Mouse (Mus musculus) C2C12 (cell line): ENCODE results near the gene Cenpb. TPM values are rescaled to one million over a fixed set of nuclear protein-coding genes. Genes with fewer than 3 reads are reported as not detected.

Experiments used
- H3K27me3 ChIP-seq: one replicate; pipeline ENCODE4 v1.6.1; 2011; ENCODE audit not compliant: control insufficient read depth, insufficient read depth, insufficient read length
- H3K36me3 ChIP-seq: one replicate; pipeline ENCODE4 v1.6.1; 2011; ENCODE audit not compliant: control insufficient read depth, insufficient read depth
- H3K4me3 ChIP-seq: one replicate; pipeline ENCODE4 v1.5.1; 2011; ENCODE audit warnings: mild to moderate bottlenecking, control low read depth; ENCODE audit not compliant: poor library complexity, insufficient read depth, severe bottlenecking
- H3K79me2 ChIP-seq: one replicate; pipeline ENCODE4 v1.6.1; 2011; ENCODE audit not compliant: control insufficient read depth, insufficient read depth
- H3K79me3 ChIP-seq: one replicate; pipeline ENCODE4 v1.6.1; 2011; ENCODE audit warnings: low read depth, control low read depth
- H3ac ChIP-seq: one replicate; pipeline ENCODE3; 2011; ENCODE audit warnings: low read depth; ENCODE audit not compliant: control insufficient read depth, insufficient read length
- CEBPB ChIP-seq: IDR thresholded peaks from one replicate; pipeline ENCODE4 v1.6.1; 2011; ENCODE audit warnings: low read depth, mild to moderate bottlenecking, control low read depth, moderate library complexity
- CTCF ChIP-seq: IDR thresholded peaks from one replicate; pipeline ENCODE4 v1.5.1; 2011; ENCODE audit not compliant: control insufficient read depth, insufficient read depth, insufficient read length
- FOSL1 ChIP-seq: IDR thresholded peaks from one replicate; pipeline ENCODE4 v1.8.0; 2011; ENCODE audit warnings: mild to moderate bottlenecking, low read length; ENCODE audit not compliant: poor library complexity, insufficient read depth, severe bottlenecking
- MAX ChIP-seq: IDR thresholded peaks from one replicate; pipeline ENCODE4 v1.6.1; 2011; ENCODE audit warnings: mild to moderate bottlenecking, control low read depth
- MYOD1 ChIP-seq: IDR thresholded peaks from one replicate; pipeline ENCODE4 v1.6.1; 2011; ENCODE audit warnings: low read depth; ENCODE audit not compliant: control insufficient read depth, insufficient read length
- MYOG ChIP-seq: IDR thresholded peaks from one replicate; pipeline ENCODE4 v1.6.1; 2011; ENCODE audit not compliant: control insufficient read depth, insufficient read length; ENCODE audit errors: extremely low read depth
- USF1 ChIP-seq: IDR thresholded peaks from one replicate; pipeline ENCODE4 v1.6.1; 2011; ENCODE audit warnings: low read depth, mild to moderate bottlenecking, control low read depth, moderate library complexity
- polyA plus RNA-seq: library from polyadenylated mRNA; unstranded; fragments of >200 nt; fragmentation: generic; extraction: Trizol; gene quantifications from one replicate; pipeline ENCODE4 v1.2.1, GENCODE M21; 2012; ENCODE audit warnings: missing spikeins

Cenpb gene
- polyA plus RNA-seq, 1 experiment: 168 TPM

DNA sequence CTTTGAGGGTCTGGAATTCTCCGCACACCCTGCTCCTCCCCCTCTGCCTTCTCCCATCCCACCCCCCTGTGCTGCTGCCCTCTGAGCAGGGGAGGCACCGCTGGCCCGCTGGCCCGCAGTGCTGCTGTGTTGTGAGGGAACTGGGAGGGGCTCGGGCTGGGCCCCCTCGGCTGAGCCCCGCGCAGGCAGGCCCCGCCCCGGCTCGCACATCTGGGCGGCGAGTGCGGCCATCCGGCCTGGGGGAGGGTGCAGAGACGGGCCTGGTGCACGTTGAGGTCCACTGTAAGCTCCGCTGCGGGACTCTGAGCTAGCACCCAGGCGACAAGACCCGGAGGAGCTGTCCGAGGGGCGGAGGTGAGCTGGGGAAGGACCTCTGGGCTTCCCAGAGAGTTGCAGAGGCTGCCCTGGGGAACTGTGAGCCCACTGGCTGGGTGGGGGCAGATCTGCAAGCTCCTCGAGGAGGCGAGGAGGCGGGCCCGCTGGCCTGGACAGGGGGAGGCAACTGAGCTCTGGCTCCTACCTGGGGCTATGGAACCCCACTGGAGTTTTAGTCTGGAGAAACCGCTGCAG is 52.6 kb downstream of the Cenpb start, which contains the start of gene Hspa12b:
Gene Hspa12b (plus strand): TSS at position 120 of the 570 bp plus-strand sequence.
- Histone ChIP-seq H3K79me2 (no peaks in the 10 kb centered on the region), H3ac (no peak within 1 kb of the TSS), H3K79me3 (no peaks in the 10 kb centered on the region), H3K36me3 (no peaks in the 10 kb centered on the region), H3K4me3 (peak within 1 kb of the TSS; percentile 21), H3K27me3 (no peaks in the 10 kb centered on the region)
- TF ChIP-seq MYOG (no peak), CTCF (no peak), MAX (no peak), FOSL1 (no peak), CEBPB (no peak), USF1 (no peak), MYOD1 (no peak)

DNA sequence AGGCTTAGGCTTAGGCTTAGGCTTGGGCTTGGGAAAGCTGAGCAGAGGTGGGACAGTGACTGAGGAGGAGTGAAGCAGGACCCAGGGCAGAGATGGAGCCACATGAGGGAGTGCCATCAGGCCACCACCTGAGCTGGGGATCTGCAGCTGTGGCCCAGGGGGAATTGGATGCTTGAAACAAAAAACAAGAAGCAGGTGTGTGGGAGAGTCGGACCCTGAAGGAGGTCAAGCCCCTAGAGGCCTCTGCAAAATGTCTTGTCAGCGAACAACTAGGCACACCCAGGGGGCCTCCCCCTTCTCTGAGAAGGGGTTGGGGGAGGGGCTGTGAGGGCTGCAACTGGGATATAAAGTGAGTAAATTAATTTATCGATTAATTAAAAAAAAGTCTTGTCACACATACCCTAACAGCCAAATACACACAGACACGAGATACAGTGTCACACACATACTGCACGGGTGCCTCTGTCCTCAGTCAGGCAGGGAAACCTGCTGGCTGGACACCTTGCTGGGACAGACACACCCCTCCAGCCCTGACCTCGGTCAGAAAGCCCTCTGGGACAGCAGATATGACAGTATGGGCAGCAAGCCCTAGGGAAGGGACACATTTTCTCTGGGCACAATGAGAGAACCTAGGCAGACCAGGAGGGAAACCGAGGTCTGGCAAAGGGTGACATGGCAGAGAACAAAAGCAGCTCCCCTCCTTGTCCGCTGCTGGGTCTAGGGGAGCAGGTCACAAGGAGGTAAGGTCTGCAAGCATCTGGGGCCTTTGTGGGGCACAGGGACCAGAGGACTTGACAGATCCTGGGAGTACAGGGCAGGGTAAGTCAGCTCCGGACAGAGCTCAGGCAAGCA is 53.7 kb downstream of the Cenpb start:
- H3ac ChIP-seq: no peak overlapping the region
- TF ChIP-seq CTCF (no peak), MAX (no peak), USF1 (no peak), FOSL1 (no peak), CEBPB (no peak), MYOG (no peak), MYOD1 (no peak)
- no peaks in the 10 kb centered on the region for H3K27me3 ChIP-seq
- no peaks in the 10 kb centered on the region for H3K79me2 ChIP-seq
- no peaks in the 10 kb centered on the region for H3K36me3 ChIP-seq
- no peaks in the 10 kb centered on the region for H3K79me3 ChIP-seq
- no peak overlapping the region for H3K4me3 ChIP-seq

Other genes starting within 250 kb of the Cenpb start
- 0.33 TPM for gene Gfra4, start 137.0 kb downstream of the Cenpb start, polyA plus RNA-seq
- not detected for gene Adam33, start 116.3 kb downstream of the Cenpb start, polyA plus RNA-seq
- gene Siglec1, start 93.3 kb downstream of the Cenpb start, polyA plus RNA-seq: 0.01 TPM
- 6.0 TPM for gene Hspa12b, start 52.8 kb downstream of the Cenpb start, polyA plus RNA-seq
- gene Gm11037, start 46.6 kb downstream of the Cenpb start, polyA plus RNA-seq: not detected
- gene 1700037H04Rik, start 20.0 kb downstream of the Cenpb start, polyA plus RNA-seq: 98.0 TPM
- gene Cdc25b, start 6.9 kb upstream of the Cenpb start, polyA plus RNA-seq: 73.8 TPM
- 7.6 TPM for gene Spef1, start 7.2 kb upstream of the Cenpb start, polyA plus RNA-seq
- gene Ap5s1, start 27.0 kb upstream of the Cenpb start, polyA plus RNA-seq: 24.1 TPM
- gene Mavs, start 54.0 kb upstream of the Cenpb start, polyA plus RNA-seq: 19.1 TPM
- gene Pank2, start 82.4 kb upstream of the Cenpb start, polyA plus RNA-seq: 27.0 TPM
- 4.9 TPM for gene Rnf24, start 172.8 kb upstream of the Cenpb start, polyA plus RNA-seq